Mouse (Mus musculus): ENCODE measurements around the gene Actn1. TPM values are rescaled to one million over a fixed set of nuclear protein-coding genes. Genes with fewer than 3 reads are reported as not detected.

Gene Actn1
- polyA plus RNA-seq, 2 experiments: 35.8 to 95.9 TPM

DNA sequence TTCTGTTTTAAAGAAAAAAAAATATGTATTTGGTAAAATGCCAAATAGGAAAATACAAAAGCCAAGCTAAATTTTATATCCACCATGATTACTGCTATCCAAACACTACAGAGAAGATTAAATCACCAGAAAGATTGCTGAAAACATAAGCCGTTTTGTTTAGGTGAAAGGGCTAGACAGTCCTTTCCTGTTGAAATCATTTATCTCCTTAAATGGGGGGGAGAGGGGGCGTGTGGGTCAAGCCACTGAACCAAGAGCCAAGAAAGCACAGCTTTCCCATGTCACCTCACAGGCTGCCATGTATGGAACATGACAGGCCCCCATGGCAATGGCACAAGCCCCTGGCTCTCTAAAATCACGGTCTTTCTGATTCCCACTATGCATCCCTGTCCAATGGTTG lies 21.6 kb downstream of the Actn1 start:
- ATAC-seq (ENCODE audit: low FRiP score, low read depth): no peak
- no peaks in the 10 kb centered on the region for H3K27me3 ChIP-seq (ENCODE audit: control insufficient read depth, insufficient read depth, low read length)
- H3K36me3 ChIP-seq (ENCODE audit: control insufficient read depth, insufficient read depth, low read length): peaks cover 3% of the 10 kb centered on the region; the same call in 1 of the 2 replicates
- TF ChIP-seq POLR2A (IDR thresholded peaks at IDR 0.05; ENCODE audit: borderline replicate concordance, extremely low read depth, insufficient read depth, insufficient read length): no peak
- no peak overlapping the region for H3K4me2 ChIP-seq (replicated peaks; ENCODE audit: low read depth, low read length, severe bottlenecking)
- peaks cover 12% of the 10 kb centered on the region; the same call in 1 of the 2 replicates for H3K9me3 ChIP-seq (ENCODE audit: control insufficient read depth, low read length)
- no peak overlapping the region for H3K4me3 ChIP-seq (replicated peaks; ENCODE audit: low read length)
- 65% methylated on average over 3 of the region's 3 CpGs for WGBS
- DNase-seq (ENCODE audit: low spot score): no peak
- peaks cover 18% of the 10 kb centered on the region for H3K4me1 ChIP-seq (ENCODE audit: control insufficient read depth, insufficient read depth, low read length)
- H3K27ac ChIP-seq (replicated peaks; ENCODE audit: low read depth, low read length): no peak overlapping the region
- no peak overlapping the region for H3K9ac ChIP-seq (ENCODE audit: low read depth, low read length, severe bottlenecking)

DNA sequence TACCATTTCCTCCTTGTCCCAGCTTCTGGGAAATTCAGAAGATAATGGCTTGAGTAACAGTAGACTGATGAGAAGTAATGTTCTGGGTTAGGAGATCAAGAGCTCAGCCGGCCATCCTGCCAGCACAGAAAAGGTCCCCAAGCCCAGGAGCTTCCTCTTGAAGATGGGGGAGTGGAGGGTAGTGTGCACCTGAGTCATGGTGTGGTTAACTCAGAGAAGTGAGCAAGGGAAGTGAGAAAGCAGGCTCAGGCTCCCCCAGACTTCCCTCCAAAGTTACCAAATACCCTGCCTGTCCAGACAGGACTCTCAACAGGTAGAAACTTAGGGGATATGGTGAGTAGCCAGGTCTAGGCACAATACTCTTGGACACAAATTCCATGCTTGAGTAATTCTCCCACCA lies 24.9 kb downstream of the Actn1 start:
- H3K27me3 ChIP-seq (ENCODE audit: control insufficient read depth, insufficient read depth, low read length): no peaks in the 10 kb centered on the region
- ATAC-seq (ENCODE audit: low FRiP score, low read depth): no peak
- peaks cover 38% of the 10 kb centered on the region for H3K4me1 ChIP-seq (ENCODE audit: control insufficient read depth, insufficient read depth, low read length)
- H3K27ac ChIP-seq (replicated peaks; ENCODE audit: low read depth, low read length): no peak overlapping the region
- no peak overlapping the region for H3K4me2 ChIP-seq (replicated peaks; ENCODE audit: low read depth, low read length, severe bottlenecking)
- peaks cover 3% of the 10 kb centered on the region; the same call in 1 of the 2 replicates for H3K36me3 ChIP-seq (ENCODE audit: control insufficient read depth, insufficient read depth, low read length)
- no peak for TF ChIP-seq POLR2A (IDR thresholded peaks at IDR 0.05; ENCODE audit: borderline replicate concordance, extremely low read depth, insufficient read depth, insufficient read length)
- no peak for DNase-seq (ENCODE audit: low spot score)
- no peak overlapping the region for H3K9ac ChIP-seq (ENCODE audit: low read depth, low read length, severe bottlenecking)
- no peak overlapping the region for H3K4me3 ChIP-seq (replicated peaks; ENCODE audit: low read length)
- H3K9me3 ChIP-seq (ENCODE audit: control insufficient read depth, low read length): peaks cover 12% of the 10 kb centered on the region; the same call in 1 of the 2 replicates
- 95% methylated on average over 1 of the region's 1 CpGs for WGBS

DNA sequence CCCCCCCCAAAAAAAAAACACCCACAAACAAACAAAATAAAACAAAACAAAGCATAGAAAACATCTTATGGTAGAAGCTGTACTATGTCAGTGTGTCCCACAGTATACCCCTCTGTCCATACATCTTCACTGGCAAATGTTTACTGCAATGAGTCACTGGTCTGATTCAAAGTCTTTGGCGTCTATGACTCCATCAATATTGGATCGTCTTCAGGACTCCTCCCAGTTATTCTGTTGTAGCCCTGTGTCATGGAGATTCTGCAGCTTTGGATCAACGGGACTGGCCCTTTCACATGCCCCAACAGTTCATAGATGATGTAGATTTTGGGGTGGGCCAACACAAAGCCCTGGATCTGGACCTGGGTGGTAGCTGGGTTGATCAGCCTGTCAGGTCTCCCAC lies 25.9 kb downstream of the Actn1 start:
- no peak overlapping the region for H3K4me2 ChIP-seq (replicated peaks; ENCODE audit: low read depth, low read length, severe bottlenecking)
- no peak overlapping the region for H3K4me3 ChIP-seq (replicated peaks; ENCODE audit: low read length)
- H3K27ac ChIP-seq (replicated peaks; ENCODE audit: low read depth, low read length): no peak overlapping the region
- ATAC-seq (ENCODE audit: low FRiP score, low read depth) (no peak), DNase-seq (ENCODE audit: low spot score) (no peak)
- H3K27me3 ChIP-seq (ENCODE audit: control insufficient read depth, insufficient read depth, low read length): no peaks in the 10 kb centered on the region
- H3K9ac ChIP-seq (ENCODE audit: low read depth, low read length, severe bottlenecking): no peak overlapping the region
- no peak for TF ChIP-seq POLR2A (IDR thresholded peaks at IDR 0.05; ENCODE audit: borderline replicate concordance, extremely low read depth, insufficient read depth, insufficient read length)
- H3K9me3 ChIP-seq (ENCODE audit: control insufficient read depth, low read length): peaks cover 12% of the 10 kb centered on the region; the same call in 1 of the 2 replicates
- WGBS: 100% methylated on average over 3 of the region's 3 CpGs
- H3K4me1 ChIP-seq (ENCODE audit: control insufficient read depth, insufficient read depth, low read length): peaks cover 43% of the 10 kb centered on the region
- H3K36me3 ChIP-seq (ENCODE audit: control insufficient read depth, insufficient read depth, low read length): peaks cover 3% of the 10 kb centered on the region; the same call in 1 of the 2 replicates

DNA sequence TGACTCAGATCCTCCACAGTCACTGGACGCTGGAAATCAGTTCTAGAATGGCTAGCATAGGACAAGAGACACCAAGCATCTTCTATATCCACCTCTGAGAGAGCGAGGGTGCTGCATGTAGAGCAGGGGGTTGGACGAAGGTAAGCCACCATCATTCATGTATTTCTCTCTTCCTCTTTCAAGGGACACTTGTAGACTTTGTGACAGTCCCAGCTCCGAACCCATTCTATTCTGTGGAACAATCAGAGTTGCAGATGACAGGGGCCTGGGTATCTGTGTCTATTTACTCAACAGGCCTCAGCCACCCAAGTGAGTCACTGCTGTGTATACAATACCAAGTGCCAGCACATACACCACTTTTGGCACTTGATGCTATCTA lies 27.3 kb downstream of the Actn1 start:
- H3K4me3 ChIP-seq (replicated peaks; ENCODE audit: low read length): no peak overlapping the region
- H3K27ac ChIP-seq (replicated peaks; ENCODE audit: low read depth, low read length): no peak overlapping the region
- no peak for DNase-seq (ENCODE audit: low spot score)
- WGBS: 92% methylated on average over 4 of the region's 4 CpGs
- peaks cover 12% of the 10 kb centered on the region; the same call in 1 of the 2 replicates for H3K9me3 ChIP-seq (ENCODE audit: control insufficient read depth, low read length)
- TF ChIP-seq POLR2A (IDR thresholded peaks at IDR 0.05; ENCODE audit: borderline replicate concordance, extremely low read depth, insufficient read depth, insufficient read length): no peak
- H3K9ac ChIP-seq (ENCODE audit: low read depth, low read length, severe bottlenecking): no peak overlapping the region
- no peak overlapping the region for H3K4me2 ChIP-seq (replicated peaks; ENCODE audit: low read depth, low read length, severe bottlenecking)
- H3K36me3 ChIP-seq (ENCODE audit: control insufficient read depth, insufficient read depth, low read length): peaks cover 3% of the 10 kb centered on the region; the same call in 1 of the 2 replicates
- peaks cover 49% of the 10 kb centered on the region for H3K4me1 ChIP-seq (ENCODE audit: control insufficient read depth, insufficient read depth, low read length)
- ATAC-seq (ENCODE audit: low FRiP score, low read depth): no peak
- no peaks in the 10 kb centered on the region for H3K27me3 ChIP-seq (ENCODE audit: control insufficient read depth, insufficient read depth, low read length)

DNA sequence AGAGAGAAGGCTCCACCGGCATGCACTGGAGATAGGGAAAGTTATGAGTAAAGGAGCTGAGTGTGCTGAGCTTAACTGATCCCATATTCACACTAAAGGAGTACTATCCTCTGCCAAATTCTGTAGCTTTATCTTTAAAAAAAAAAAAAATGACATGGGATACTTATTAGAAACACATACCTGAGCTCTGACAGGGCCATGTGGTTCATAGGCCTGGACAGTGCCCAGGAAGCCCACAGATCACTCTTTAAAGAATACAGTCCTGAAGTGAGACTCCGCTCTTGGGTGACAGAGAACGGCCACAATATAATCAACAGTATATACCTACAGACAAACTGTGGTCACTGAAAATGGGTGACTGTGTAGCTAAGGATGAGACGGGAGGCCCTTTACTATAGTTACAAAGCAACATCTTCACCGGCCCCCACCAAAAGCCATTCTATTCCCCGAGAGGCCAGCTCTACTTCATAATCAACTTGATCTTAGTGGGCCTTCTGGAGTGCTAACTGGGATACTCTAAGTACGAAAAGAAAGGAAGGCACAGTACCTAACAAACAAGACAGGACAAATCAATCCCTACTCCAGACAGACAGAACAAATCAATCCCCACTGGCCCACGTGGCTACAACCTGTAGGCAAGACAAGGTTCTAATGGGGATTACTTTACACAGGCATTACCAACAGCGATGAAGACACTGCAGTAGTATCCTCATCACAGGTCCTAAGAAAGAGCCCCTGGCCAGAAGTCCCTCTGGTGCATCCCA lies 27.9 kb downstream of the Actn1 start:
- H3K4me1 ChIP-seq (ENCODE audit: control insufficient read depth, insufficient read depth, low read length): peaks cover 52% of the 10 kb centered on the region
- peaks cover 12% of the 10 kb centered on the region; the same call in 1 of the 2 replicates for H3K9me3 ChIP-seq (ENCODE audit: control insufficient read depth, low read length)
- no peaks in the 10 kb centered on the region for H3K27me3 ChIP-seq (ENCODE audit: control insufficient read depth, insufficient read depth, low read length)
- peaks cover 3% of the 10 kb centered on the region; the same call in 1 of the 2 replicates for H3K36me3 ChIP-seq (ENCODE audit: control insufficient read depth, insufficient read depth, low read length)
- 69% methylated on average over 9 of the region's 9 CpGs for WGBS
- H3K4me2 ChIP-seq (replicated peaks; ENCODE audit: low read depth, low read length, severe bottlenecking): no peak overlapping the region
- peak overlapping the region; percentile 80 for H3K27ac ChIP-seq (replicated peaks; ENCODE audit: low read depth, low read length)
- H3K9ac ChIP-seq (ENCODE audit: low read depth, low read length, severe bottlenecking): no peak overlapping the region
- no peak for DNase-seq (ENCODE audit: low spot score)
- TF ChIP-seq POLR2A (IDR thresholded peaks at IDR 0.05; ENCODE audit: borderline replicate concordance, extremely low read depth, insufficient read depth, insufficient read length): no peak
- H3K4me3 ChIP-seq (replicated peaks; ENCODE audit: low read length): no peak overlapping the region
- no peak for ATAC-seq (ENCODE audit: low FRiP score, low read depth)

Measured in limb, embryonic 14.5 days (tissue).